Mouse (Mus musculus) MEL (cell line): ENCODE data around the gene Eri3.

Source experiments
- CTCF ChIP-seq, 3 experiments: IDR thresholded peaks in 2 of 3; conservative IDR thresholded peaks in 1 of 3; 2 replicates each; pipeline ENCODE4 v1.5.1; 2011 to 2012; ENCODE audit warnings: low read length in 3 of 3, low read depth in 2 of 3, mild to moderate bottlenecking in 2 of 3, improper control_type of control experiment in 1 of 3, inconsistent platforms in 1 of 3, mixed read lengths in 1 of 3, moderate library complexity in 1 of 3; ENCODE audit not compliant: control insufficient read depth in 1 of 3, insufficient read depth in 1 of 3, poor library complexity in 1 of 3, severe bottlenecking in 1 of 3
- EP300 ChIP-seq, 2 experiments: IDR thresholded peaks; 2 replicates each; pipeline ENCODE4 v1.6.1; 2011; ENCODE audit warnings: improper control_type of control experiment in 2 of 2, low read length in 2 of 2, low read depth in 1 of 2, mild to moderate bottlenecking in 1 of 2
- ETS1 ChIP-seq: IDR thresholded peaks from 2 replicates; pipeline ENCODE4 v1.6.1; 2012; ENCODE audit warnings: low read depth, mild to moderate bottlenecking, inconsistent platforms, low read length, improper control_type of control experiment, moderate library complexity
- GATA1 ChIP-seq: IDR thresholded peaks from 2 replicates; pipeline ENCODE4 v1.6.1; 2011; ENCODE audit warnings: low read depth, low read length, improper control_type of control experiment
- KAT2A ChIP-seq: conservative IDR thresholded peaks from 2 replicates; pipeline ENCODE4 v1.6.1; 2012; ENCODE audit warnings: low read depth, low read length, improper control_type of control experiment, inconsistent platforms
- MAX ChIP-seq: IDR thresholded peaks from 2 replicates; pipeline ENCODE4 v1.6.1; 2011; ENCODE audit warnings: low read length, improper control_type of control experiment
- MAZ ChIP-seq: IDR thresholded peaks from 2 replicates; pipeline ENCODE4 v1.6.1; 2012; ENCODE audit warnings: low read depth, mild to moderate bottlenecking, inconsistent platforms, low read length, improper control_type of control experiment
- MEF2A ChIP-seq: IDR thresholded peaks from 2 replicates; pipeline ENCODE4 v1.6.1; 2014; ENCODE audit warnings: low read depth, mild to moderate bottlenecking, inconsistent platforms, low read length, improper control_type of control experiment; ENCODE audit not compliant: poor library complexity, insufficient replicate concordance, severe bottlenecking; ENCODE audit errors: extremely low read depth
- MYB ChIP-seq: IDR thresholded peaks from 2 replicates; pipeline ENCODE4 v1.6.1; 2011; ENCODE audit warnings: mild to moderate bottlenecking, low read depth, low read length, improper control_type of control experiment
- NRF1 ChIP-seq: IDR thresholded peaks from 2 replicates; pipeline ENCODE4 v1.6.1; 2014; ENCODE audit warnings: low read depth, mild to moderate bottlenecking, inconsistent platforms, low read length, improper control_type of control experiment, moderate library complexity; ENCODE audit not compliant: poor library complexity, insufficient read depth, severe bottlenecking
- POLR2A ChIP-seq, 2 experiments: IDR thresholded peaks; 2 replicates each; pipeline ENCODE4 v1.6.1; 2011 to 2012; ENCODE audit warnings: low read length in 2 of 2, mild to moderate bottlenecking in 2 of 2, control low read depth in 1 of 2, improper control_type of control experiment in 1 of 2, low read depth in 1 of 2, moderate library complexity in 1 of 2; ENCODE audit not compliant: control insufficient read depth in 1 of 2, insufficient read depth in 1 of 2, poor library complexity in 1 of 2
- TCF12 ChIP-seq: IDR thresholded peaks from 2 replicates; pipeline ENCODE4 v1.6.1; 2014; ENCODE audit warnings: low read depth, mild to moderate bottlenecking, inconsistent platforms, low read length, improper control_type of control experiment, moderate library complexity
- UBTF ChIP-seq: IDR thresholded peaks from 2 replicates; pipeline ENCODE4 v1.6.1; 2012; ENCODE audit warnings: low read depth, mild to moderate bottlenecking, inconsistent platforms, low read length, improper control_type of control experiment, moderate library complexity, borderline replicate concordance; ENCODE audit not compliant: insufficient read depth
- USF1 ChIP-seq: IDR thresholded peaks from 2 replicates; pipeline ENCODE4 v1.6.1; 2014; ENCODE audit warnings: low read depth, mild to moderate bottlenecking, inconsistent platforms, low read length, improper control_type of control experiment, moderate library complexity

- TF ChIP-seq POLR2A (IDR thresholded peaks at IDR 0.05; ENCODE audit: control insufficient read depth in 1 of 2, insufficient read depth in 1 of 2, low read depth in 1 of 2, low read length in 2 of 2, poor library complexity in 1 of 2) = no peak
- TF ChIP-seq USF1 = no peak
- TF ChIP-seq MEF2A = no peak
- no peak for TF ChIP-seq TCF12
- no peak for TF ChIP-seq KAT2A
- TF ChIP-seq MAZ = no peak
- TF ChIP-seq MAX = no peak
- TF ChIP-seq GATA1 = no peak
- TF ChIP-seq NRF1 = no peak
- TF ChIP-seq ETS1 = no peak
- no peak for TF ChIP-seq EP300 (IDR thresholded peaks at IDR 0.05; ENCODE audit: low read depth in 1 of 2, low read length in 2 of 2)
- no peak for TF ChIP-seq CTCF (IDR thresholded peaks at IDR 0.05 in 2 of 3, conservative IDR thresholded peaks at IDR 0.05 in 1 of 3; ENCODE audit: control insufficient read depth in 1 of 3, insufficient read depth in 1 of 3, low read depth in 2 of 3, low read length in 3 of 3, poor library complexity in 1 of 3, severe bottlenecking in 1 of 3)
- no peak for TF ChIP-seq MYB
- no peak for TF ChIP-seq UBTF
These were observed 104.0 kb downstream of the Eri3 start for GRCm38 (mm10) chr4:117654016-117654702.
